Mouse (Mus musculus) 3T3-L1 (cell line): ENCODE measurements around the gene Dusp11.
"Not testable (repeated sequence)": the region's sequence is repeated elsewhere in the genome, so short reads cannot be mapped to it uniquely, and the experiment has no call there.

Experiments used
- DNase-seq: peaks from one replicate; pipeline ENCODE4 v3.0.0-alpha.2; 2015; ENCODE audit warnings: low read depth, low spot score

The Dusp11 gene

DNA sequence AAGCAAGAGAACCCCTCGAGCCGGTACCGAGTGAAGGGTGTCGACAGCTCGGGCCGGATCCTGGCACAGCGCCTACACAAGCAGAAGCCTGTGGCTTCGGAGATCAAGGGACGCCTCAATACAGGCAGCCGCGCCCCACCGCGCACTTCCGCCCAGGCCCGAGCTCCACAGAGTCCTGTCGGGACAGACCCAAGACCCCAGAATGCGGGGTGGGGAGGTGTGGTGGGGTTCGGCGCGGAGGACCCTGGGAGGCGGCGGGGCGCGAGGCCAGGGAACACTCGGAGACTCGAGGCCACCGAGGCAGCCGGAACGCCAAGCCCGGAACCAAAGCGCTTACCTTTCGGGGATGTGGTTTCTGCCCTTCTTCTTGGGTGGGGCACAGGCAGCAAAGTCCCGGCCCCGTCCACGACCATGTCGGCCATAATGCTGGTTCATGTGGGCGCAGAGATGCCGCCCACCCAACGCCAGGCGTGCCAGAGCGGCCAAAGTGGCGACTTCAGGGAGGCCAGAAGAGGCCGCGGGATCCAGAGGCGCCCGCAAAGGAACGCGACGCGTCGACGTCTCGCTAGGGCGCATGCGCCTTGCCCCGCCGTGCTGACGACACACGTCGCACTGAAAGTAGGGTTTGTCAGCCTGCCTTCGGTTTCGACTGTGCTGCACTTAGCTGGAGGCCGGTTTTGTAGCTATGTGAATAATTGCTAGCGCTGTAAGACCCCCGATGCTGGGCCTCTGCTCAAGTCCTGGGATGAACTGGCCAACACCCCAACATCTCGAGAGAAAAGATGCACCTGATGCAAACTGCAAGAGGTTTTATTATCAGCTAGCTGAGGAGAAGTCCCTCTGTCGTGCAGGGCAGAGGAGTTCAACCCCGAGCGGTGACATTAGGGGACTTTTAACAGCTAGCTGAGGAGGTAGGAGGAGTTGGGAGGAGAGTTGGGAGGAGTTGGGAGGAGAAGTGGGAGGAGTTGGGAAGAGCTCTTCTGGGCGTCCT is at the start of gene Dusp11:
Dusp11 (minus strand) TSS at position 567 of the 991 bp plus-strand sequence.
- peak; percentile 94 for DNase-seq

DNA sequence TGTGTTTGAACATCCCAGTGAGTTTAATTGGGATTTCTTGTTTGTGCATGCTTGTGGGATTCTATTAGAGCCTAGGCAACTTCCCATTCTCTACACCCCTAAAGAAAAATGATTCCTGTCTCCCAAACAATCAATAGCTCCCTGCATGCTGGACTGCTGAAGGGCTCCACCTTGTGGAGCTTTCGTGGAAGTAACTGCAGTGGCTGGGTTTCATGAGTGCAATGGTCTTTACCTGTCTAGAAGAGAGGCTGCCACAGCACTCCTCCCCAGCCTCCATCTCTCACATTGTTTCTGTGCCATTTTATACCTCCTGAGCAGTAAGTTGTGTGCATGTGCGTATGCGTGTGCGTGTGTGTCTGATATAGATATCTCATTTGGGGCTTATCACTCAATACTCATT is 48.5 kb upstream of the Dusp11 start:
- peak; percentile 74 for DNase-seq

DNA sequence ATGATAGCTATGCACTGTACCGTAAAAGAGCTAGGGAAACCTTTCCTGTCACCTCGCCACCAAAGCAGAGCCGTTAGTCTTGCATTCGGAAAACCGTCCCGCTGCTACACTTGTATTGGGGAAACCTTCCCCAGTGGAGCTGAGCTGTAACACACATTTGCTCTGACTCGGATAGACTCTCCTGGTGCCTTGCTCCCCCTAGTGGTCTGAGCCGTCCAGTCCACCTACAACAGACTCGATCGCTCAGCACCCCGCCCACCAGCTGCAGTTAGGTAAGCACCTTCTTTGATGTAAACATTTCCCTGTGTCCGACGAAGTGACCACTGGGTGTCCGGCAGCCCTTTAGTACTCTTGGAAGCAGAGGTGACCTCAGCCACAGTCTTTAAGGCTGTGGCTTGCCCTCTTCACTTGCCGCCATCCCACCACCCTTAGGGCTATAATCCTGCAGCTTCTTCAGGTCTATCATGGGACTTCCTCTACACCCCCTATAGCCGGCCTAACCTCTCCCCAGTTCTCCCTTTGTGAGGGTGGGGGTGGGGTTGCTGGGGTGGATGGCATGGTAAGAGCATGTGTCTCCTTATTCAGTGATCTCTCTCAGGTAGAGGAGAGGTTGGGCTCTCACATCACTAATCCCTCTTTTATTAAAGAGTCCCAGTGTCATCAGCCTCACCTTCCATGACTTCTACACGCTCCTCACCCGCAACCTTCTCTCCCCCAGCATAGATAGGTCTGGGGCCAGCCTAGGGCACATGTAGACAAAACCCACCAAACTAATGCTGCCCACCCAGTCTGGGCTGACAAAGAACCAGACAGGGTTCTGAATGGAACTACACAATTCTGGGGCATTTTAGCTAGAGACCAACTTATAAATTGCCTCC is 43.0 kb upstream of the Dusp11 start:
- DNase-seq, result peak; percentile 95

DNA sequence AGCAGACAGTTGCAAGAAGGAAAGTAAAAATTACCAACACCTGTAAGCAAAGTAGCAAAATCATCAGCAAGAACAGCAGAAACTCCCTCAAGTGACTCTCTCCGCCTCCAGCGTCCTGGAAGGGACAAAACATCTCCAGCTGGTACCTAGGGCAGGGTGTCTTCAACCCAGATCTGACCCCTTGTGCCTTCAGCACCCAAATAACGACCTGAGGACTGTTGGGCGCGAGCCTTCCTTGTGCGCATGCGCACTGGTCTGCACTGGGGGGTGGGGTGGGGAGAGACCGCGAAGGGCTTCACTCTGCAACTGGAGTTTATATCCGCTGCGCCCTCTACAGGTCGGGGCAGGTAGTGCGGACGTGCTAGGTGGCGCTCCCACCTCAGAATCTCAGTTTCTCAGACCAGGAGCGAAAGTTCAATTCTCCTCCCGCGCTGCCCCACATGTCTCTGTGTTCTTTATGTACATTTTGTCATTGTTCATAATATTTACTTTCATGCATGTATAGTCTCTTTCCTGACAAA is 42.0 kb upstream of the Dusp11 start:
- no peak for DNase-seq

DNA sequence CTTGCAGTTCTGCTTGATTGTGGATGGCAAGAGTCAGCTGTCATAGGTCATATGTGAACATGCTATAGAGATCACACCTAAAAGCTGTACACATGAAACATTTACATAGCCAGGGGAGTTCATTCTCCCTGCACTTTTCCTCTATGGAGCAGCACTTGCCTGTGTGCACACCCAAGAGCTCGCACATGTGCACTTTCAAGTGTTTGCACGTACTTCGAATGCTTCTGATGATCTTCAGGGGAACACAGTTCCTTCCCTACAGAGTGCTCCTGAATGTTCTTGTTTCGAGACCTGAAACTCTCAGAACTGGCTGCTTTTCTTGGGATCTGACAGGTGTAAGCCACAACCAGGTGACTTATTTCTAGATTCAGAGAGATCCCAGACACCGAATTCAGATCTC is 29.3 kb upstream of the Dusp11 start:
- not testable (repeated sequence) for DNase-seq

DNA sequence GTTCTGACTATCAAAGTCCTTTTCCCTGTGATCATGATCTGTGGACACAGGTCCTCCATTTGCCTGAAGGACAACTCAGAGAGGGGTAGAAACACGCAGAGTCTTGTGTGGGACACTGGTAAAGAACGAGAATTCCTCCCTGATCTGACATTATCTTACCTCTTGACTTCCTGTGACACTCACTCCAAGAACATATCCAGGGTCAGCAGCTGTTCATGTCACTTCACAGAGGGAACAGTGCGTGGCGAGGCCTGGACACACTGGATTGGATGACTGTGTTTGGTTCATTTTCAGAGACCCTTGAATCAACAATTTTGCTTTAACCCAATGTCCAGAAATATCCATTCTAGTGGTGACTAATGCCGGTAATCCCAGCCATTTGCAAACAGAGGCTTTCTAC is 28.1 kb upstream of the Dusp11 start:
- DNase-seq, result not testable (repeated sequence)

DNA sequence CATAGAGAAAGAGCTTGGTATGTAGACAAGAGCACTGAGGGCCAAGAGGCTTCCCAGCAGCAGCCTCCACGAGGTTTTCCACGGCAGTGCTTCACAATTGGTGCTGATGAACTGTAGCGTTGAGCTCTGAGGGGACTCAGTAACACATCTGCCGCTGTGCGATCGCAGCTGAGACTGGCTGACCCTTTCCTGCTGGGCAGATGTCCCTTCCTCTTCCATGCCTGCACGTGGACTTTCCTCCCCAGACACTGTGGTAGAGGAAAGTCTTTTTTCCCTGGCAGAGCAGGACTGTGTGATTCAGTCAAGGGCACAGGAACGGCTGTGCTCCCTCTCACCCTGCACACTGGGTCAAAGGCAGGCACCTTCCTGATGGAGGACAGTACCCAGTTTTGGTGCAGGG is 22.9 kb upstream of the Dusp11 start:
- DNase-seq, result no peak

DNA sequence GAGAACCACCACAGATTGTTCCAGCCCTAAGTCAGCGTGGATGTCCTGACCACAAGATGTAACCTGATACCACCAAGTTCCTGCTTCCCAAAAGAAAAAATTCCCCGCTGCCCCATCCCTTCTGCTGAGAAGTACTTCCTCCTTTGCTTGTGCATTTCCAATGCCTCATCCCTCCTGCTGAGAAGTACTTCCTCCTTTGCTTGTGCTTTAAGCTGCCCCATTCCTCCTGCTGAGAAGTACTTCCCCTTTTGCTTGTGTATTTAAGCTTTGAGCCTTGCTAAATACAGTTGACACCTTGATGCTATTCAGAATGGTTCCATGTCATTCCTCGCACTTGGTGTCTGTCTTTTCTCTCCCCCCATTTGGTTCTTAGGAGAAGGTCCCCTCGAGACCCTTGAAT is 17.3 kb upstream of the Dusp11 start:
- DNase-seq, result not testable (repeated sequence)

DNA sequence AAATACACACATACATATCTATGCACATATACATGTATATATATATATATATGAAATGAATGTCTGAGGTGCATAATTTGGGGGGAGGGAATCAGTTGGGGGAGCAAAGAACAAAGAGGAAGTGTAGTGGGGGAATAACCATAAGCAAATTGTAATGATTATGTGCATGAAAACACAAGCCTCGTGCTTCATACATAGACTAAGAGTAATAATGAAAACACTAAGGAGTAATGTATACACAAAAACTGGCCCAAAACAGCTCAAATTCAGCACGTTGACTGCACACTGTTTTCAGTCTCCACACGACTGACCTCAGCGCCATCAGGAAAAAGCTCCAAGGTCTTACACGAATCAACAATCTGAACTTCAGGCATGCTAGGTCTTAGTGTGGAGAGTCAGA is 14.8 kb upstream of the Dusp11 start:
- no peak for DNase-seq

DNA sequence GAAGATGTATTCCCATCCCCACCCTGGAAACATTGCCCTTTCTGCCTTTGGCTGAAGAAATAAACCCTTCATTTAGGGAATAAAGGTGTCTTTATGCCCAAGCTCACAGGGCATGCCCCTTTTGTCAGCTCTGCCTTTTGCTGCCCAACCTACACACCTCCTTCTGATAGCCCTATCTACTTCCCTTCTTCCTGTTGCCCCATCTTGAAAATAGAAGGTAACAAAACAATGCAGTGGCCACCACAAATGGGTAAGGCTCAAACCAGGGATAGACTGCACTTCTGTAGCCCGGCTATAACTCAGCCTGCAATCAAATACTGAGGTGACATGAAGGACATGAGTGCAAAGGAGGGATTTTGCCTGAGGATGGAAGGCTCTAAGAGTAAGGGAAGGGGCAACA is 14.3 kb upstream of the Dusp11 start:
- no peak for DNase-seq

DNA sequence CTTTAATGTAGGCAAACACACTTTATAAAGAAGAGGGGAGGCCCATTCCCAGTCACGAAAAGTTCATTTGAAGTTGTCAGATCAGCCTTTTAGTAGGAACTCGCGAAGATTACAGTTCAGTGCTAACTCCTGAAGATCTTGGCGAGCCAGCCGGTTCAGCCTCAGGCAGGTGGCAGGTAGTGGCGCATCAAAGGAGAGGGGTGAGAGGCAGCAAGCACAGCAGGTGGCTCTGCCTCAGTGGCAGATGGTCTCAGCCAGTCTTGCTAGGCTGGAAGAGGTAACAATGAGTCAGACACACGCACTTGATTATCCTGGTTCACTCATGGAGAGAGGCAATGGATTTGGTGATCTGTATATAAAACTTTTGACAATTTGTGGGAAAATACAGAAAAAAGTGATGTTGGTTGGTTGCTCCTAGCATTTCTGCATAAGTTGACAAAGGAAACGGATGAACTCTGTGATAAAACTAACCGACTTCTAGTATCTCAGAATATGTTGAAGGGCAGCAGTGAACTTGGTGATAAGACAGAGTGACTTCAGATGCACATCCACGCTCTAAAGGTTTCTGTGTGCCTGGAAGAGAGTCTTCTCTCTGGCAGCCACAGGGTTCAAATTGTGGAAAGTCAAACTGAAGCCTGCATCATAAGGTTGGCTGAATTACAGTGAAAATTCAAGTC is 13.6 kb upstream of the Dusp11 start:
- DNase-seq, result no peak

DNA sequence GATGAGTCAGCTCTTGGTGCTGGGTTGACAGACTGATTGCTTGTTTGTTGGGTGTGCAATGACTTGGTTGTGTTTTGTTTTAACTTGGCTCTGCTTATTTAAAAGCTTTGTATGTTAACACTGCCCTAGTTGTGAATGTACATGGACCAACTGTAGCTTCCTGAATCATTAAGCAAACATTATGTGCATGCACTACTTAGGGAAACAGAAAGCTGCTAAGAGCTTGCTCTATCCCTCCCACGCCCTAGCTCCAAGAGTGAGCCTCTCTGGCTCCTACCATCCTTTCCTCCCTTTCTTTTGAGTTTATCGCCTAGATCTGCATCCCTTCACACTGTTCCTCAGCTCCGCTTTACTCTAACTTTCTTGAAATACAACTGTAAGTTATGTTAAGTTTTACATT is 11.9 kb upstream of the Dusp11 start:
- peak; percentile 41 for DNase-seq

DNA sequence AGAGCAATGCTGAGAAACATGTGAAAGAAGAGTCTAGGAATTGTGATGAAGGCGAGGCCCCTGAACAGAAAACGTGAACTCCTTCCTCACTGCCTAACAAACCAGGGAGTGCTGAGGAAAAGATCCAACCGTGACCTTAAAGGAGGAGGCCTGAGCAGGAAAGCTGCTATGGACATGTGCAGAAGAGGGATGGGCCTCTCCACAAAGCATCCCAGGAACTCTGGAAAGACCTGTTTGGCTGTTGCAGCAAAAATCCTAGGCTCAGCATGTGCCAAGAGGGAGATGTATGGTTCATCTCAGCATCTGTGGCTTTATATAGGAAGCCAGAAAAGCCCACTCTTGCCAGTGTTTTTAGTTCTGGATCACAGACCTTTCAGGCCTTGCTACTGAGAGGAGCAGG is 11.2 kb upstream of the Dusp11 start:
- DNase-seq, result peak; percentile 40

DNA sequence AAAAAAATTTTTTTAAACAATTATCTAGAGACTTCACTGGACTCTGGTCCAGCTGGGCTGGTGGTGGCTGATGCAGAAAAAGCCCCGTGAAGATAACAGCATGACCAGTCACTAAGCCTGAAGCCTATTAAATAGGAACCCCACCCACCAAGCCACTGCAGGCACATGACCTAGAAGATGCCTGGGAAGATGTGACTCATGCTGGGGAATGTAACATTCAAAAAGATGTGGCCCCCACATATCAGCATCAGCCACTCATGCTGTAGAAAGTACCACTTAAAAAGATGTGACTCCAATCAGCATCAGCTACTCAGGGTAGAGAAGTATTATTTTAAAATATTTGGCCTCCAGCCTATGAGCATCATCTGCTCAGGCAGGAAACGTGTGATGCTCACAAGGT is 8.4 kb upstream of the Dusp11 start:
- peak; percentile 89 for DNase-seq

DNA sequence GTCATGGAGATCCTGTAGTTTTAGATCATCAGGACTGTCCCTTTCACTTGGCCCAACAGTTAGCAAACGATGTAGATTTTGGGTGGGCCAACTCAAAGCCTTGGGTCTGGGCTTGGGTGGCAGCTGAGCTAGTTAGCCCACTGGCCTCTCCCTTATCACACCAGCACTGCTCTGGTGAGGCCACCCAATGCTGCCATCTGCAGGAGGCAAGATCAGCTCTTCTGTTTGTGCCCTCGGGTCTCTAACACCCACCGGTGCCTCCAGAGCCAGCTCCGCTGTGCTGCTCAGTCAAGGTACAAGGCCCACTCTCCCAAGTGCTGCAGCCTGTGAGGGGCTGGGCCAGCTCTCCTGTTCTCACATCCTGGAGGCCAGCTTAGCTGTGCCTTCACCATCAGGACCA is 5.2 kb upstream of the Dusp11 start:
- DNase-seq, result no peak

DNA sequence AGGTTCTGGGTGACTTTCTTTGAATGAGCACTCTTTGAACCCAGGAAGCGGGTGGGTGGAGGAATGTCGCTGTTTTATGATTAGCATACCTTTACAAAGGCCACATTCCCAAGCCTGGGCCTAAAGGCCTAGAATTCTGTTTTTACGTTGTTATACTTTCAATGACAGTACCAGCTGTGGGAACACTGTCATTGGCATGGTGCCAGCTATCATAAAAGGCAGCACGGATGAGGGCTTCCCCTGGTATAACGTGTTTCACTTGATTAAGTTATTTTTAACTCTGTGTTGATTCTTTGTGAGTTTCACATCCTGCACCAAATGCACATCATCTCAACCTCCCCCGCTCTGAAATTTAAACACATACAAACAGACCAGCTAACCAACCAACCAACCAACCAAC is 4.6 kb upstream of the Dusp11 start:
- not testable (repeated sequence) for DNase-seq

DNA sequence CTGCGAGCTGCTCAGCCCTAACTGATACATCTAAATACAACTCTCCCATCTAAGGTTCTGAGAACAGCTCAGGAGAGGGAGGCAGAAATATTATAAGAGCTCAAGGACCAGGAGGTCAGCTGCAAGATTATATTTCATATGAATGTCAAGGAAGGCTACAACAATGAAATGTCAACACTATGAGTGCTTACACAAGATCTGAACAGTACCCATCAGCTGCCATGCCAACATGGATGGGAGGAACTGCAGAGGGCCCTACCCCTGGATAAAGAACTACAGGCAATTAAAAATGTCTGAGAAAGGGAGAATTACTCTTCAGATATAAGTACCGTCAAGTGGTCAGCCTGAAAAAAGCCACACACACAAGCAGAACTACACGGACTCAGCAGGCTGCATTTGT is 3.9 kb downstream of the Dusp11 start:
- no peak for DNase-seq

DNA sequence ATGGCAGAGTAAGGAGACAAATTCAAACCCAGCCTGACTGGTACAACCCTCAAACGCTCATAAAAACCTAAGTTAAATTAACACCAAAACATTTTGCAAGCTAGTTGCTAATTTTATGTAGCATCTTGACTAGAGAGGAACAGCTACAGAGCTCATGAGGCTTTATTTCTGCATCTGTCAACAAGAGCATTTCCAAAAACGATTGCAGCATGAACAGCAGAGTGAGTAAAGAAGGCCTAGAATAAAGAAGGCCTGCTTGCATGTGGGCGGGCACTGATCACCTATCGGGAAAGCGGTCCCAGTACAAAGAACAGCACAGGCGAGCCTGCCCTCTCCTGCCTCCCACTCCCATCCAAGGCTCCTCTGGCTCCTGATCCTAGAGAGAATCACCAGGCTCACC is 12.9 kb downstream of the Dusp11 start:
- DNase-seq, result no peak

DNA sequence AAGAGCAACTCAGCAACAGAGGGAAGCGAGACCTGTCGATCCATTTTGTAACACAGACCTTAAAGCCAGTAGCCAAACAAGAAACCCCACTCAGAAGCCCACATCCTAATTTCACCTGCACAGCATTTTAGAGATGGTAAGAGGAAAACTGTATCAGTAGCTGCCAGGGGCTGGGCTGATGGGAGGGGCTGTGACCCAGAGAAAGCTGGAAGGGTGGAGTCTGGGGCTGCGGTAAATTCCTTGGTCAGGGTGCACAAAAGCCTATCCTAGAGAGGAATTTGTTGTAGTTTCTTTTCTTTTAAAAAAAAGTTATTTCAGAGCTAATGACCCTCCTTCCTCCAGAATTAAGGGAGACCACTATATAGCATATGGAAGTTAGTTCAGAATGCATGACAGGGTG is 19.0 kb downstream of the Dusp11 start:
- no peak for DNase-seq

DNA sequence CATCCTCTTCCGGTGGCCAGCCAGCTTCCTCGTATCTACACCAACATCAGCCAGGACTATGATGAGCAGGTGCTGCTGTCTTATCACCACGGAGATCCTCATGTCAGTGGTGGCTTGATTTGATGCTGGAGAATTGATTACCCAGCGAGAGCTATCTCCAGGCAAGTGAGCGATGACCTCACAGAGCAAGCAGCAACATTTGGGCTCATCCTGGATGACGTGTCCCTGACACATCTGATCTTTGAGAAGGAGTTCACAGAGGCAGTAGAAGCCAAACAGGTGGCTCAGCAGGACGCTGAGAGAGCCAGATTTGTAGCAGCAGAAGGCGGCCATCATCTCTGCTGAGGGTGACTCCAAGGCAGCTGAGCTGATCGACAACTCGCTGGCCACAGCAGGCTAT is 22.8 kb downstream of the Dusp11 start:
- no peak for DNase-seq
